Mouse (Mus musculus) CH12.LX (cell line): ENCODE measurements around the gene Rnf214. TPM values are rescaled to one million over a fixed set of nuclear protein-coding genes. Genes with fewer than 3 reads are reported as not detected.

Source experiments
- DNase-seq: peaks from one replicate; pipeline ENCODE4 v3.0.0-alpha.2; 2013; ENCODE audit errors: extremely low read depth
- H3K27ac ChIP-seq: 2 replicates; pipeline ENCODE4 v1.5.1; 2012; ENCODE audit warnings: low read depth, mild to moderate bottlenecking, control low read depth, moderate library complexity; ENCODE audit not compliant: insufficient read depth
- H3K27me3 ChIP-seq: replicated peaks from 2 replicates; pipeline ENCODE3; 2012; ENCODE audit warnings: inconsistent platforms
- H3K36me3 ChIP-seq, 2 experiments: replicated peaks in 1 of 2; 2 replicates each; pipeline versions ENCODE3 to v1.6.1; 2012; ENCODE audit warnings: inconsistent platforms in 1 of 2, low read length in 1 of 2, mild to moderate bottlenecking in 1 of 2, mixed read lengths in 1 of 2, moderate library complexity in 1 of 2; ENCODE audit not compliant: control insufficient read depth in 1 of 2, insufficient read depth in 1 of 2
- H3K4me1 ChIP-seq, 2 experiments: 2 replicates each; pipeline ENCODE4 v1.6.1; 2012; ENCODE audit warnings: inconsistent platforms in 1 of 2, moderate library complexity in 1 of 2; ENCODE audit not compliant: insufficient read depth in 2 of 2, control insufficient read depth in 1 of 2
- H3K4me2 ChIP-seq: 2 replicates; pipeline ENCODE4 v1.6.1; 2012; ENCODE audit warnings: low read depth, mild to moderate bottlenecking, control low read depth; ENCODE audit not compliant: poor library complexity, insufficient read depth, severe bottlenecking
- H3K4me3 ChIP-seq, 3 experiments: fragments of 150-350 bp in 1 of 3; sonication (generic) in 1 of 3; replicated peaks in 1 of 3; 2 replicates each; pipeline versions ENCODE3 to v1.5.1; 2011 to 2012; ENCODE audit warnings: low read depth in 2 of 3, low read length in 2 of 3, mild to moderate bottlenecking in 2 of 3, moderate library complexity in 2 of 3, control low read depth in 1 of 3, improper control_type of control experiment in 1 of 3, inconsistent platforms in 1 of 3, mixed read lengths in 1 of 3; ENCODE audit not compliant: poor library complexity in 1 of 3
- H3K79me2 ChIP-seq: replicated peaks from 2 replicates; pipeline ENCODE4 v1.6.1; 2012; ENCODE audit warnings: mild to moderate bottlenecking, moderate library complexity; ENCODE audit not compliant: control insufficient read depth, poor library complexity, insufficient read depth, severe bottlenecking; ENCODE audit errors: extremely low read depth
- H3K9ac ChIP-seq: 2 replicates; pipeline ENCODE4 v1.6.1; 2012; ENCODE audit warnings: low read depth, mild to moderate bottlenecking, control low read depth, moderate library complexity; ENCODE audit not compliant: insufficient read depth
- H3K9me3 ChIP-seq: replicated peaks from 2 replicates; pipeline ENCODE3; 2012; ENCODE audit warnings: low read length, inconsistent platforms, mixed read lengths
- BHLHE40 ChIP-seq: IDR thresholded peaks from 2 replicates; pipeline ENCODE4 v1.6.1; 2011; ENCODE audit warnings: mild to moderate bottlenecking, low read depth, low read length, improper control_type of control experiment
- JUN ChIP-seq: IDR thresholded peaks from 2 replicates; pipeline ENCODE4 v1.6.1; 2011; ENCODE audit warnings: low read depth, mild to moderate bottlenecking, low read length, improper control_type of control experiment, moderate library complexity; ENCODE audit not compliant: insufficient read depth
- MYC ChIP-seq: IDR thresholded peaks from 2 replicates; pipeline ENCODE4 v1.6.1; 2011; ENCODE audit warnings: low read depth, mild to moderate bottlenecking, improper control_type of control experiment, low read length
- RAD21 ChIP-seq: IDR thresholded peaks from 2 replicates; pipeline ENCODE4 v1.6.1; 2011; ENCODE audit warnings: low read depth, mild to moderate bottlenecking, low read length, improper control_type of control experiment, moderate library complexity
- TCF12 ChIP-seq: IDR thresholded peaks from 2 replicates; pipeline ENCODE4 v1.6.1; 2014; ENCODE audit warnings: low read depth, mild to moderate bottlenecking, inconsistent platforms, low read length, improper control_type of control experiment
- dilution Hi-C: fragments of 300-500 bp; cut with MboI; formaldehyde crosslinking; loops from 2 replicates; pipeline ENCODE4 v1.14.3; 2020; ENCODE audit warnings: low sequenced_read_pairs; ENCODE audit not compliant: extremely low pct_unique_long_range_greater_than_20kb, extremely low pct_ligation_motif_present
- in situ Hi-C: fragments of 300-500 bp; cut with MboI; formaldehyde crosslinking; loops from 3 replicates; pipeline ENCODE4 v1.14.3; 2019; ENCODE audit warnings: low sequenced_read_pairs, low pct_ligation_motif_present, low pct_unique_long_range_greater_than_20kb, mixed read lengths
- polyA plus RNA-seq: library from polyadenylated mRNA; unstranded; fragments of >175 nt; gene quantifications from 2 replicates; pipeline ENCODE4 v1.2.1, GENCODE M21; 2012; ENCODE audit warnings: low read depth; ENCODE audit not compliant: insufficient read length
- total RNA-seq, 2 experiments: library from RNA; depleted of rRNA; stranded (reverse); fragments of 300-350 nt in 1 of 2; fragments of >200 nt in 1 of 2; gene quantifications; 2 replicates each; pipeline ENCODE4 v1.2.3; 2012 to 2014

Gene Rnf214
- total and polyA plus RNA-seq, 3 experiments, result 4.4 to 16.1 (median 9.4) TPM

GRCm38 (mm10) chr9:45945721-45946120 is 39.0 kb upstream of the Rnf214 start:
- in situ Hi-C loops, result no loop called here
- H3K27ac ChIP-seq, result no peak overlapping the region
- H3K79me2 ChIP-seq, result no peaks in the 10 kb centered on the region
- no peak overlapping the region for H3K4me3 ChIP-seq
- peaks cover 89 to 98% of the 10 kb centered on the region in 2 experiments for H3K36me3 ChIP-seq
- H3K4me2 ChIP-seq, result no peak overlapping the region
- peaks cover 0 to 59% of the 10 kb centered on the region in 2 experiments; a peak in 2 of 4 replicates for H3K4me1 ChIP-seq
- H3K9ac ChIP-seq, result no peak overlapping the region
- TF ChIP-seq MYC, result no peak
- TF ChIP-seq TCF12, result no peak
- TF ChIP-seq, all 38 proteins: peak for 0
- Histone ChIP-seq H3K27me3 (no peaks in the 10 kb centered on the region), H3K9me3 (no peaks in the 10 kb centered on the region)
- dilution Hi-C loops, result no loop called here
- no peak for DNase-seq

GRCm38 (mm10) chr9:45944506-45945400 is 38.0 kb upstream of the Rnf214 start:
- H3K4me2 ChIP-seq, result no peak overlapping the region
- peaks cover 0 to 61% of the 10 kb centered on the region in 2 experiments; a peak in 2 of 4 replicates for H3K4me1 ChIP-seq
- H3K9ac ChIP-seq, result no peak overlapping the region
- no peak overlapping the region for H3K4me3 ChIP-seq
- in situ Hi-C loops, result no loop called here
- dilution Hi-C loops, result no loop called here
- TF ChIP-seq BHLHE40, result no peak
- TF ChIP-seq TCF12, result peak; percentile 34; the same call in 1 of the 2 replicates
- no peak for TF ChIP-seq RAD21
- H3K9me3 ChIP-seq, result no peaks in the 10 kb centered on the region
- H3K27me3 ChIP-seq, result no peaks in the 10 kb centered on the region
- H3K27ac ChIP-seq, result no peak overlapping the region
- no peaks in the 10 kb centered on the region for H3K79me2 ChIP-seq
- DNase-seq, result peak; percentile 81
- peaks cover 85 to 95% of the 10 kb centered on the region in 2 experiments for H3K36me3 ChIP-seq

GRCm38 (mm10) chr9:45943628-45944505 is 37.2 kb upstream of the Rnf214 start:
- H3K27me3 ChIP-seq, result no peaks in the 10 kb centered on the region
- DNase-seq, result no peak
- H3K36me3 ChIP-seq, result peaks cover 86 to 95% of the 10 kb centered on the region in 2 experiments
- dilution Hi-C loops (no loop called here), in situ Hi-C loops (no loop called here)
- no peak overlapping the region for H3K27ac ChIP-seq
- peaks cover 0 to 62% of the 10 kb centered on the region in 2 experiments; a peak in 2 of 4 replicates for H3K4me1 ChIP-seq
- no peak overlapping the region for H3K9ac ChIP-seq
- H3K9me3 ChIP-seq, result no peaks in the 10 kb centered on the region
- TF ChIP-seq JUN, result no peak
- TF ChIP-seq, all 38 proteins: peak for 0
- Histone ChIP-seq H3K79me2 (no peaks in the 10 kb centered on the region), H3K4me2 (no peak overlapping the region), H3K4me3 (no peak overlapping the region)
